Mouse (Mus musculus) neural tube, embryonic 13.5 days (tissue): ENCODE measurements around the gene AC124502.3. TPM values are rescaled to one million over a fixed set of nuclear protein-coding genes. Genes with fewer than 3 reads are reported as not detected.
"Not testable (repeated sequence)": the region's sequence is repeated elsewhere in the genome, so short reads cannot be mapped to it uniquely, and the experiment has no call there.

Source experiments
- ATAC-seq: fragments of 200-750 bp; cut with Nextera tagmentation; 2 replicates; pipeline ENCODE4 v1.8.0; 2017; ENCODE audit warnings: low read depth, mild to moderate bottlenecking, moderate TSS enrichment, moderate library complexity
- H3K27ac ChIP-seq: fragments of 300-500 bp; sonication (generic); replicated peaks from 2 replicates; pipeline ENCODE4 v1.5.1; 2015; ENCODE audit warnings: moderate library complexity, mild to moderate bottlenecking, inconsistent platforms
- H3K27me3 ChIP-seq: fragments of 300-500 bp; sonication (generic); 2 replicates; pipeline ENCODE4 v1.6.1; 2015; ENCODE audit warnings: mild to moderate bottlenecking, inconsistent platforms
- H3K36me3 ChIP-seq: fragments of 300-500 bp; sonication (generic); 2 replicates; pipeline ENCODE4 v1.6.1; 2015; ENCODE audit warnings: mild to moderate bottlenecking, inconsistent platforms
- H3K4me1 ChIP-seq: fragments of 300-500 bp; sonication (generic); replicated peaks from 2 replicates; pipeline ENCODE4 v1.6.1; 2015; ENCODE audit warnings: inconsistent platforms
- H3K4me2 ChIP-seq: fragments of 300-500 bp; sonication (generic); 2 replicates; pipeline ENCODE4 v1.6.1; 2015; ENCODE audit warnings: inconsistent platforms, mild to moderate bottlenecking, moderate library complexity
- H3K4me3 ChIP-seq: fragments of 300-500 bp; sonication (generic); 2 replicates; pipeline ENCODE4 v1.5.1; 2015; ENCODE audit warnings: mild to moderate bottlenecking, inconsistent platforms
- H3K9ac ChIP-seq: fragments of 300-500 bp; sonication (generic); 2 replicates; pipeline ENCODE4 v1.6.1; 2015; ENCODE audit warnings: moderate library complexity, mild to moderate bottlenecking, inconsistent platforms
- H3K9me3 ChIP-seq: fragments of 300-500 bp; sonication (generic); 2 replicates; pipeline ENCODE4 v1.6.1; 2016; ENCODE audit warnings: inconsistent platforms
- WGBS: fragments of 180-500 bp; shearing (Covaris S2); methylation state at CpG from one replicate; pipeline ENCODE4 v1.1.7; 2015; 5-methylcytosine and 5-hydroxymethylcytosine counted together
- polyA plus RNA-seq: library from polyadenylated mRNA; unstranded; fragments of >200 nt; fragmentation: Nextera tagmentation; extraction: Ambion mirVana; gene quantifications from 2 replicates; pipeline ENCODE4 v1.2.1, GENCODE M21; 2015

The AC124502.3 gene
- polyA plus RNA-seq, 1 experiment from 2014 or later = 5.1 TPM

DNA sequence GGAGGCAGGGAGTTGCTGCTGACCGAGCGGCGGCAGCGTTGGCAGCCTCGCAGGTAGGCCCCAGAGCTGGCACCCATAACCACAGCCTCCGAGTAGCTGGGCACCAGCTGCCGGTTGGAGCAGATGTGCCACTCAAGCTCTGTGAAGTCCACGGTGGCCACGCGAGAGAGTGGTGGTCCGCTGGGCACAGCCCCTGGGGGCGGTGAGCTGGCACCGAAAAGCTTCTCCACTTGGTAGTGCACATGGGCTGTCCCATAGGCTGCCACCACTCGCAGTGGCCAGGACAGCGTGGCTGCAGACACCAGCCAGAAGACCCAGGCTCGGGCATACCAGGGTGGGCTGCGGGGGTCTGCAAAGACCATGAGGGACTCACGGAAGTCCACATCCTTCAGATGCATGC lies 43.3 kb downstream of the AC124502.3 start:
- peaks cover 76% of the 10 kb centered on the region for H3K27me3 ChIP-seq
- WGBS = 65% methylated on average over 18 of the region's 18 CpGs

DNA sequence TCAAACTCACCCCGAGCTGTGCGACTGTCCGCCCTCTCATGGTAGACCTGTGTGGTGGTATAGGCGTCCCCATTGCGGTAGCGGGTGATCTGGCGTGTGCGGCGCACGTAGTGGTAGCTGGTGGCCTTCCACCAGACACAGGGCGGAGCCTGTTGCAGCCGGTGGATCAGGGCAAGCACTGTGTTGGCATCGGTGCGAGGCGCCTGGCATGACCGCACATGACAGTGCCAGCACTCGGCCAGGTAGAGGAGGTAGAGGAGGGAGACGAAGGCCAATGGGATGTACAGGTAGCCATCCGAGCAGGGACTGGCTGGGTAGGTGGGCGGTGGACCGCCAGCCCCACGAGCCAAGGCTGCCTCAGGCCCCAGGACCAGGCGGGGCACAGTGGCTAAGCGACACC lies 43.9 kb downstream of the AC124502.3 start:
- Histone ChIP-seq H3K27ac (no peak overlapping the region), H3K9ac (no peak overlapping the region), H3K4me3 (no peak overlapping the region), H3K27me3 (peaks cover 76% of the 10 kb centered on the region), H3K4me1 (peaks cover 18% of the 10 kb centered on the region), H3K36me3 (no peaks in the 10 kb centered on the region), H3K9me3 (no peaks in the 10 kb centered on the region), H3K4me2 (no peak overlapping the region)
- 68% methylated on average over 24 of the region's 24 CpGs for WGBS
- no peak for ATAC-seq

More for the DNA sequence above, 43.3 kb downstream of the AC124502.3 start:
- ATAC-seq = no peak
- H3K4me2 ChIP-seq = no peak overlapping the region
- no peaks in the 10 kb centered on the region for H3K36me3 ChIP-seq
- no peak overlapping the region for H3K9ac ChIP-seq
- H3K4me3 ChIP-seq = no peak overlapping the region
- H3K27ac ChIP-seq = no peak overlapping the region
- H3K9me3 ChIP-seq = no peaks in the 10 kb centered on the region
- H3K4me1 ChIP-seq = peaks cover 13% of the 10 kb centered on the region; the same call in 1 of the 2 replicates

DNA sequence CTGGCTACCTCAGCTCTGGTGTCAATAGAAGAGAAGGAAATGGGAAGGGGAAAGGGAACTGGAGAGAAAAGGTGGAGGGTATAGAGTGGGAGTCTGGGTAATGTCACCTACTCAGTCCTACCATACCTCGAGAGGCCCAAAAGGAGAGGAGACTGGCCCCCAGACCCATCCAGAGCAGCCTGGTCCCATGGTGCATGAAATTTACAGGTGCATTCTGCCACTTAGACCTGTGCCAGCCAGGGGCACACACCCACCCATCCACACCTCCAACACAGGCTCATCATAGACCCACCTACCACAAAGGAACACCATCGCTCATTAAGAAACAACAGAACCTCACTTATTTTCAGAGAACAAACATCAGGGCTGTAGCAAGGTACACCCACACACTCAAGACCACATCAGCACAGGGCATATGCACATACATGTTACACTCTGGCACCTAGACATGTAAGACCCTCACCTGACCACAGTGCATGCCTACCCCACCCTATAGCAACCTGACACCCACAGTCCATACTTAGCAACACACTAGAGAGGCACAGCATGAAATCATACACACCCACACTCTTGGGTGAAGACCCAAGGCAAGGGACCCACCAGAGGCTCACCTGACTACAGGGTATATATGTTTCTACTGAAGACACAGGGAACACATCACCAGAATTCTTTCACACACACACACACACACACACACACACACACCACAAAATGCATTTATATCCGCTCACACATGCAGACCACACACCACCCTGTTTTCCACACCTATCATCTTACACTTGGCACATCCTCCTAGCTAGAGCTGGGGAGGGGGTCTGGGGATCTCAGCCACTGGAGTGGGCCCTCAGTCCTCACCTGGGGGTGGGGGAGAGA lies 45.5 kb downstream of the AC124502.3 start:
- Histone ChIP-seq H3K9ac (peak overlapping the region; percentile 78), H3K27me3 (peaks cover 74% of the 10 kb centered on the region), H3K27ac (no peak overlapping the region), H3K36me3 (no peaks in the 10 kb centered on the region), H3K4me3 (peak overlapping the region; percentile 54), H3K9me3 (no peaks in the 10 kb centered on the region), H3K4me2 (peak overlapping the region; percentile 78), H3K4me1 (peaks cover 27% of the 10 kb centered on the region)
- 69% methylated on average over 3 of the region's 3 CpGs for WGBS
- no peak for ATAC-seq

DNA sequence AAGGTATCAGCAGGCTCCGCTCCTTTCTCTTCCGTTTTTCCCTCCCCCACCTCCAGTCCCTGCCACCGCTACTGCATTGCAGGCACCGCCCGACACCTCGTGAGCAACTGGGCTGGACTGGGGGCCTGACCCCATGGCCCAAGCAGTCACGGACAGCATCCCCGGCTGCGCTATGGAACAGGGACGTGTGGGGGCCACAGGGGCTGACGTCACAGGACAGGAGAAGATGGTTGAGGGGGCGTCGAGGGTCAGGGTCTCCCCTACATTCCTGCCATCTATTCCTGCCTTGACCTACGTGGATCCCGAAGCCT lies 46.1 kb downstream of the AC124502.3 start:
- H3K9ac ChIP-seq = peak overlapping the region; percentile 78
- H3K9me3 ChIP-seq = no peaks in the 10 kb centered on the region
- peaks cover 32% of the 10 kb centered on the region for H3K4me1 ChIP-seq
- ATAC-seq = no peak
- H3K4me2 ChIP-seq = peak overlapping the region; percentile 78
- no peak overlapping the region for H3K27ac ChIP-seq
- H3K36me3 ChIP-seq = 0 out of 2 replicates have a peak, but pooled peaks cover 3% of the 10 kb centered on the region
- peak overlapping the region; percentile 54 for H3K4me3 ChIP-seq
- peaks cover 68% of the 10 kb centered on the region for H3K27me3 ChIP-seq
- 7% methylated on average over 15 of the region's 15 CpGs for WGBS

DNA sequence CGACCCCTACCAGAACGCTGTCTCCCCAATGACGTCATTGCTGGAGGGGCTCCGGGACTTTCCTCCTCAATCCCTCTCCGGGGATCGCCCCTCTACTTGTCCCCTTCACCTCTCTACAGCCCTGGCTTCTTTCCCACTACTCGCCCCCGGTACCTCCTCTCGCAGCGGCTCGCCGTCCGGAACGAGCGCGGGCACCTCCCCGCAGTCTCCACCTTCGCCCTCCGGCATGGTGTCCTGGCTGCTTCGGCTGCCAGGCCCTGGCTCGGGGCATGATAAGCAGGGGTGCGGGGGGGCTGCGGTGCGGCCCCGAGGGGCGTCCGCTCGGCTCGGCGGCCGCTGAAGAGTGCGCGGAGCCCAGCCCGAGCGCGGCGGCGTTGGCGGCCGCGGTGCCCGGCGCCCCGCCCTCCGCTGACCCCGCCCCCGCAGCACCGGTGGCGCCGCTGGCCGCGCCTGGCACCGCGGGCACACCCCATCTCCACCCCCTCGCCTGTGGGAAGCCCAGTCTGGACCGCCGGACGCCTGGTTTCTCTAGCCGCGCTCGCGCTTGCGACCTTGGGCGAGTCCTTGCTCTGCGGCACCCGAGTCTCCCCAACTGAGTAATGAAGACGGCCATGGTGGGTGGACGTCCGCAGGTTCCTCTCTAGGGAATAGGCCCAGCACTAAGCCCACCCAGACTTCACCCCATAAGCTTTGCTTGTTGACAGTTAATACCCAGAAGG lies 46.6 kb downstream of the AC124502.3 start, which contains the start of gene Tmem151a:
Tmem151a (minus strand) TSS at position 387 of the 719 bp plus-strand sequence.
- Histone ChIP-seq H3K27ac (no peak within 1 kb of the TSS), H3K4me3 (peak within 1 kb of the TSS; percentile 54), H3K36me3 (0 out of 2 replicates have a peak, but pooled peaks cover 7% of the 10 kb centered on the region), H3K9me3 (no peaks in the 10 kb centered on the region), H3K4me1 (peaks cover 32% of the 10 kb centered on the region), H3K27me3 (peaks cover 63% of the 10 kb centered on the region), H3K9ac (peak within 1 kb of the TSS; percentile 78), H3K4me2 (peak within 1 kb of the TSS; percentile 78)
- under 1% methylated on average over 67 of the region's 69 CpGs for WGBS
- ATAC-seq = no peak

DNA sequence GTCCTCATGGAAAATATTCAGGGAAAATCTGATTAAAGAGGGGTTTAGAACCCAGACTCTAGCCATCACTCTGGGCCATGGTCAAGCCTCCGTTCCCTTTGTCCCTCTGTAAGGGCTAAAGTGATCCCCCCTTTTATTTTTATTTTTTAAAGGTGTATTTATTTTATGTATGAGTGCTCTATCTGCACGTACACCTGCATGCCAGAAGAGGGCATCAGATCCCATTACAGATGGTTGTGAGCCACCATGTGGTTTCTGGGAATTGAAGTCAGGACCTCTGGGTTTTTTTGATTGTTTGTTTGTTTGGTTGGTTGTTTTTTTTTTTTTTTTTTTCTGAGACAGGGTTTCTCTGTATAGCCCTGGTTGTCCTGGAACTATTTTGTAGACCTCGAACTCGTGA lies 47.8 kb downstream of the AC124502.3 start:
- H3K27me3 ChIP-seq = peaks cover 51% of the 10 kb centered on the region
- not testable (repeated sequence) for H3K4me3 ChIP-seq, ATAC-seq, H3K9ac ChIP-seq, H3K9me3 ChIP-seq, H3K27ac ChIP-seq, H3K4me2 ChIP-seq
- peaks cover 32% of the 10 kb centered on the region for H3K4me1 ChIP-seq
- 54% methylated on average over 4 of the region's 4 CpGs for WGBS
- H3K36me3 ChIP-seq = peaks cover 18% of the 10 kb centered on the region

DNA sequence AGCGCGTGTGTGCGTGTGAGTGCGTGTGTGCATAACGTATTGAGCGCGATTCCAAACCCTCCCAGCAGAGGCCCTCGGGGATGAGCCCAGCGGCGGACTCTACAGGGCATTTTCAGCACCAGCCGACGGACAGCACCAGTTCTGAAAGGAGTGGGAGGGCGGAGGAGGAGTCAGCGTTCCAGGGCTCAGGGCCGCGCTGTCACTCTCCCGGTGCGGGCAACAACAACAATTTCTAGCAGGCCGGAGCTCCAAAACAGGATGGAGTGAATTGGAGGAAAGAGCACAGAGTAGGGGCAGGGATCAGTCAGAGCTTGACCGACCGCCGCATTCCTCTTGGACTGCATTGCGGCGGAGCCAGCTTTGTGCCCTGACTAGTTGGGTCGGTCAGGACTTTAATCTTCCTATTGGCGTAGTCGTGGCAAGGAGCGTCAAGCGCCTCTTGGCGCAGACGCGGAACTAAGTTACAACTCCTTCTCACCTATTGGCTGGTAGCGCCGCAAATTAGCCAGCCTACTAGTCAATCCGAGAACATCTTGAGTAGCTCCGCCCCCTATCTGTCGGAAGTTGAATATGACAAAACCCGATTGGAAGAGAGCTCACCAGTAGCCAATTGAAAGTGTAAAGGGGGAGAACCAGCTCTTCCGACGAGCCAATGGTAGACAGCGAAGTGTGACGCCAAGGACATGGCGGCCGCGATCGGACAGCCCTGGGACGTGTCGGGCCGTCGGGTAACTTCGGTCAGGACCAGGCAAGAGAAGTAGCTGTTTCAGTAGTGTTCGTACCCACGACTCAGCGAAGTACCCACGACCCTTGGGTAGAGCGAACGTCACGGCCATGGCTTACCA lies 49.4 kb downstream of the AC124502.3 start, which contains the start of gene Yif1a:
Yif1a (plus strand) TSS at position 655 of the 845 bp plus-strand sequence.
- Histone ChIP-seq H3K4me3 (peak within 1 kb of the TSS; percentile 86), H3K4me2 (peak within 1 kb of the TSS; percentile 88), H3K36me3 (peaks cover 34% of the 10 kb centered on the region), H3K9me3 (no peaks in the 10 kb centered on the region), H3K27ac (peak within 1 kb of the TSS; percentile 90), H3K4me1 (peaks cover 36% of the 10 kb centered on the region), H3K9ac (peak within 1 kb of the TSS; percentile 85), H3K27me3 (peaks cover 35% of the 10 kb centered on the region)
- WGBS = under 1% methylated on average over 58 of the region's 58 CpGs
- peak; percentile 91 for ATAC-seq

DNA sequence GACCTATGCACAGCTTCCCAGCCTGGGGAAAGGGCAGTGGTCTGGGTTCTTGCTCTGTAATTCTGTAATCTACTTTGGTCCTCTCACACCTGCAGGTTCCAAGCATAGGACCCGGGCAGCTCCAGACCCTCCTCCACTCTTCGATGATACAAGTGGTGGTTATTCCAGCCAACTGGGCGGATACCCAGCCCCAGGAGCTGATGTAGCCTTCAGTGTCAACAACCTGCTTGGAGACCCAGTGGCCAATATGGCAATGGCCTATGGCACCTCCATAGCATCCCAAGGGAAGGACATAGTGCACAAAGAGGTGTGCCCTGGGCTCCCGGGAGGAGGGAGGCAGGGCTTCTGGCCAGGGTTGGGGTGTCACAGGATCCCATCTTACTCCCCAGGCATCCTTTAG lies 50.6 kb downstream of the AC124502.3 start:
- peak overlapping the region; percentile 85 for H3K9ac ChIP-seq
- peaks cover 42% of the 10 kb centered on the region for H3K36me3 ChIP-seq
- H3K4me3 ChIP-seq = peak overlapping the region; percentile 86
- H3K9me3 ChIP-seq = no peaks in the 10 kb centered on the region
- no peak for ATAC-seq
- no peak overlapping the region for H3K27ac ChIP-seq
- H3K27me3 ChIP-seq = peaks cover 23% of the 10 kb centered on the region
- H3K4me2 ChIP-seq = peak overlapping the region; percentile 88
- 89% methylated on average over 4 of the region's 4 CpGs for WGBS
- H3K4me1 ChIP-seq = peaks cover 49% of the 10 kb centered on the region

DNA sequence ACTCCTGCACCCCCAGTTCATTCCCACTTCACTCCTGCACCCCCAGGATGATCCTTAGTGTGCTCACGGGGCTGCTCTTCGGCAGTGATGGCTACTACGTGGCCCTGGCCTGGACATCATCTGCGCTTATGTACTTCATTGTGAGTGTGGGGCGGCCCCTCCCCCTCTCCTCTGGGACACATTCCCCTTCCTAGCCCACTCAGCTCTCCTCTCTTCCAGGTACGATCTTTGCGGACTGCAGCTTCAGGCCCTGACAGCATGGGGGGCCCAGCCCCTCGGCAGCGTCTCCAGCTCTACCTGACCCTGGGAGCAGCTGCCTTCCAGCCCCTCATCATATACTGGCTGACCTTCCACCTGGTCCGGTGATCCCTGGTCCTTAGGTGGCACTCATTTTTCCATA lies 53.4 kb downstream of the AC124502.3 start:
- Histone ChIP-seq H3K27ac (no peak overlapping the region; the same call in 1 of the 2 replicates), H3K9me3 (no peaks in the 10 kb centered on the region), H3K9ac (no peak overlapping the region), H3K4me3 (no peak overlapping the region), H3K4me1 (peaks cover 63% of the 10 kb centered on the region), H3K4me2 (no peak overlapping the region), H3K36me3 (peaks cover 42% of the 10 kb centered on the region), H3K27me3 (no peaks in the 10 kb centered on the region)
- WGBS = 86% methylated on average over 10 of the region's 10 CpGs
- ATAC-seq = no peak

DNA sequence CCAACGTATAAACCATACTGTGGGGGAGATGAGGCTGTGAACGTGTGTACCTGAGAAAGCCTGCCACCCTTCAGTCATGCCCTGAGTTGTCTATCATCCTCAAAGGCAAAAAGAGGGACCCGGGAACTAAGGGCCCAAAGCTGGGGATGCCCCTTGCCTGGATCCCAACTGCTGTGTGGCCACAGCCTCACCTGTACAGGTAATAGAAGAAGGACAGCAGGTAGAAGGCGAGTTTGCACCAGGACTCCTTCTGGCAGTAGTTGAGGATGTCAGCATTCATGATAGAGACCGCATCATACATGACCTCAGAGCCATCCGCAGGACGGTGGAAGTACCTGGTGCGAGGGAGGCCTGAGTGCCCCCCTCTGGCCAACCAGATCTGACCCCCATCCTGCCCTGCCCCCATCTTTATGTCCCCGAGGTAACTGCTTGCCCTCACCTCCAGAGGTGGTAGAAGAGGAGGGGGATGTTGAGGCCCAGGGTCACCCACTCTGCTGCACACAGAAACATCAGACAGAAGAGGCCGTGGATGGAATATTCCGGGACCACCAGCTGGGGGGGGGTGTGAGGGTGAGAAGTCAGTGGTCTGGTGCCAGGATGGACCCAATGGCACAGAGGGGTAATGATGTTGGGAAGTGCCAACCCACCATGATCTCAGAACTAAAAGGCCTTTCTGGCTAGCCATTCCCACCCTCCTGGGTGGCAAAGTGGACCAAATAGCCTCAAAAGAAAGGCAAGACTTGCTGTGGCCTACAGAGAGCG lies 55.0 kb downstream of the AC124502.3 start:
- H3K27me3 ChIP-seq = no peaks in the 10 kb centered on the region
- H3K9me3 ChIP-seq = no peaks in the 10 kb centered on the region
- ATAC-seq = no peak; the same call in 1 of the 2 replicates
- peak overlapping the region; percentile 60 for H3K4me2 ChIP-seq
- H3K27ac ChIP-seq = peak overlapping the region; percentile 92
- peaks cover 68% of the 10 kb centered on the region for H3K4me1 ChIP-seq
- WGBS = 72% methylated on average over 12 of the region's 12 CpGs
- H3K9ac ChIP-seq = peak overlapping the region; percentile 92
- H3K36me3 ChIP-seq = peaks cover 42% of the 10 kb centered on the region
- H3K4me3 ChIP-seq = peak overlapping the region; percentile 61; the same call in 1 of the 2 replicates

DNA sequence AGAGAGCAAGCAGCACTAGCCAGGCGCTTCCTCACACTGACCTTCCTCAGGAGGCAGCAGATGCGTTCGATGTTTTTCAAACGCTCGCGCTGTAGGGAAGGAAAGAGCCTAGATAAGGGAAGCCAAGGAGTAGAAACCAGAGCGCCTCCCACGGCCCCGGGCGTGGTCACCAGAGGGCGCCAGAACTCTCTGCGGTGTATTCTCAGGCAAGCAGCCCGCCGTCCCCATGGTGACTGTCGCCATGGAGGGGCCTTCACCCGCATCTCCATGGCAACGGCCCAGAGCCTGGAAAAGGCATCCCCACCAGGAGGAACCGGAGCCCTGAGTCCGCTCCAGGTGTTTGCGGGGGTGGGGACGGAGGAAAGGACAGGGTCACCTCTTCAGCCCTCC lies 55.5 kb downstream of the AC124502.3 start:
- peak overlapping the region; percentile 61 for H3K4me3 ChIP-seq
- peak; percentile 61 for ATAC-seq
- no peaks in the 10 kb centered on the region for H3K9me3 ChIP-seq
- peak overlapping the region; percentile 92 for H3K9ac ChIP-seq
- H3K36me3 ChIP-seq = peaks cover 44% of the 10 kb centered on the region
- peak overlapping the region; percentile 60 for H3K4me2 ChIP-seq
- H3K4me1 ChIP-seq = peaks cover 68% of the 10 kb centered on the region
- no peaks in the 10 kb centered on the region for H3K27me3 ChIP-seq
- WGBS = 2% methylated on average over 21 of the region's 21 CpGs
- H3K27ac ChIP-seq = peak overlapping the region; percentile 92
